Mouse (Mus musculus): ENCODE data around the gene Shroom4.

The Shroom4 gene

DNA sequence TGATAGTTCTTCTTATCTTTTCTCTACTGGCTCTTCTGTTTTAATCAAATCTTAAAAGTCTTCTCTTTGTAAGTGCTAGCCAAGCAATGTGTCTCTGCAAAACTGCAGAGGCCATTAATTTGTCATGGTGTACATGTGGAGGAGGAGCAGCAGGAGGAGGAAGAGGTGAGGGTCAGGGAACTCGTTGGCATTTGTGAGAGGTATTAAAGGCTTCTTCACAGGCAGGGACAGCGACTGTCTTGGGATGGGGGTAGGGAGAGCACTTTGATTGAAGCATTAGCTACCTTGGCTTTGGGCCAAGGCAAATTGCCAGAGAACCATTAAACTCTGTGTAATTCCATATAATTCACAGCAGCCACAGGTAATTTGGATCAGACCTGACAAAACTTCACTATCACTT, 96.7 kb downstream of the Shroom4 start:
- DNase-seq = no peak

DNA sequence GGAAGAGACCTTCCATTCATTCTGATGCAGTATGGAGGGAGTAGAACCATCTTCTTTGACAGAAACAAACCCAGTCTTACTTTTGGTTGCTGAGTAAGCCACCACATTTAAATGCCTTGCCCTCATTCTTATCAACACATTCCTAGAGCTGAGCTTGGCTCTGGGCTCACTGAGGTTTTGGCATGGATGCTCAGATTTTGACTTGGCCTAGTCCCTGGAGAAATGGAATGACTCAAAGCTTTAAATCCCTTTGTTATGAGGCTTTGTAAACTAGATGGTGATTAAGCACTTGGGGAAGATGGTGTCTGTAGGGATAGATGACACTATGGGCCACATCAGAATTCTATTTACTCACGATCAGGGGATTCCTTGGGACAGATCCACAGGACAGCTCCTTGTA, 102.2 kb downstream of the Shroom4 start:
- DNase-seq = no peak

DNA sequence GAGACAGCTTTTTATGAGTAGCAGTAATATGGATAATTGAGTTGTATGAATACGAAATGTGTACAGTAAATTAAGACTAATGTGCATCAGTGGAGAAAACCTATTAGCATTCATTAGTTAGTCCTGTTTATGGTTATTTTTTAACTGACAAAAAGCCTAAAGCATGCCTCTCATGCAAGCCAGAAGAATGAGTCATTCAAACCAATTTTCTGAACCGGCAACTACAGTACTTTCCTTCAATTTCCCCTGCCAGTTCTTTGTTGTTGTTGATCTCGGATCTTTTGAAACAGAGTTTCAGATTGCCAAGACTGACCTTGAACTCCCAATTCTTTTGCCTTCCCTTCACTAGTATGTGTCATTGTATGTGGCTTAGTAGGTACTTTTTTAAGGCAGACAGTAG, 117.6 kb downstream of the Shroom4 start:
- no peak for DNase-seq

DNA sequence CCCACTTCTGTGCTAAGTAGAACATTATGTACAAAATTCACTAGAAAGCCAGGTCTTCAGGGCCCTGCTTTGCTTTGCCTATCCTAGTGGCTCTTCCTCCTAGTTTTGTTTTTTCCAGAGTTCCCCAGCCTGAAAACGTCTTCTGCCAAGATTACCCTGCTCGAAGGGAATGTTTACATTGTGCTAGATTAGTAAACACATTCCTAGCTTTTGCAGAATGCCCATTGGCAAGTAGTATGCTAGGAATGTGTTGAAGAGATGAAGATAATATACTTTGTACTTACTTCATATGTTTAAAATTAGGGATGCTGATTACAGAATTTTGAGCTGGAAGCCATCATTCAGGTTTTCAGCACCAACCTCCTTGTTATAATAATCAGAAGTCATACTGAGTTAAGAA, 118.8 kb downstream of the Shroom4 start:
- no peak for DNase-seq

DNA sequence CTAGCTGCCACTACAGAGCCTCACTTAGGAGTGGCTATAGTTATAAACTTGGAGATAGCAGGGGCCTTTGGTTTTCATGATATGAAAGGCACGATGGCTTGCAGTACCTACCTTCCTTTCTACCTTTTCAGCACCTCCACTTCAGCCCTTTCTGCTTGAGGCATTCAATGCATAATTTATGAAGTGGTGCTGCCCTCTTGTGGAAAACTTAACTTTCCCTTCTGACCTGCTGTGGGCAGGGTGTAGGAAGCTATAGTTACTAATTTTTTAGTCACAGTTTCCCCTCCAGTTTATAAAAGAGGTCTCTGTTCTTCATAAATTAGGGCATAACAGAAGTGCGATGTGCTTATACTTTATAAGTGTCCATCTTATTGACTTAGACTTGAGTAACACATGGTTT, 123.3 kb downstream of the Shroom4 start:
- DNase-seq = no peak

DNA sequence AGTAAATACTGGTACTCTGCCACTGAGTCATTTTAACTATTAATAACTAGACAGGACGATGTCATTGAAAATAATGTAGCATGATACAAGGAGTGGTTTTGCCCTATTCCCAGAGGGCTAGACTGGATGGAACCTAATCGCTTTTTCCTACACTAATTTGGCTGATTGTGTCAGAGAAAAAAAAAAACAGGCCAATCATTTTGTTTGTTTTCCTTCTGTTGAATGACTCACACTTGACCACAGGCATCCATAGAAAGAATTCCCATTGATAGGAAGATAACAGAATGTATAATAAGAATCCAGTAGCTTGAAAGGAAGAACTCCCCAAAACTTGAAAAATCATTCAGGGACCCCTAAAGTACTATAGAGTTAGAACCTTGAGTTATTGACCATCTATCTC, 137.0 kb downstream of the Shroom4 start:
- DNase-seq = no peak

DNA sequence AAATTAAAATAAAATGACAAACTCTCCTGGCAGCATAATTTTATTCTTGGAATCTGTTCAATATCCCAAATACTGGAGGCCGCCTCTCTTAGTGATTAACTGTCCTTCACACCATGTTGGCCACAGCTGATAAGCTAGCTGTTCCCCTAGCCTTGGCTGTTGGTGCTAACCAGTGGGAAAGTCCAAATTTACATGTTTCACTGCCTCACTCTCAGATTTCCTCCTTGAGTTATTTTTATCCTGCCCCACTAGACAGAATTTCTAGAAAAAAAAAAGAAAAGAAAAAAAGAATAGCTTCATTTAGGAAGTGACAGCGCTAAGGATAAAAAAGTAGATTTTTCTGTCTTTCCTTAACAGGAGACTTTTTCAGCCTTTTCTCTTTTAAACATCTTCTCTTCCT, 138.0 kb downstream of the Shroom4 start:
- DNase-seq = no peak

DNA sequence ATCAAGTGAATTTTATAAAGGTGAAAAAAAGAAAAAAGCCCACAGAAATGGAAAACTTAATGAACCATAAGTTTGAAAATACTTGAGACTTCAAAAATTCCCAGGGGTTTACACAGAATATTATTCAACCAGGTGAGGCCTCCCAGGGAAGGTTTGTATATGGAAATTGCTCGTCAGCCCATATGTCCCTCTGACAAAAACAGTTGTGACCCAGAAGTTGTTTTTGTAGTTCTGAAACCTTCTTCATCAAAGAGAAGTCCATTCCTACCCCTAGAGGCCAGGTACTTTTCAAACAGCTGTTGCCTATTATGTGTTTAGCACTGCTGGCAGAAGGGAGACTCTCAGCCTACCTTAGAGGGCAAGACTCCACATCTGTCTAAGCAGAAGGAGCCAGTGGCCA, 165.4 kb downstream of the Shroom4 start:
- no peak for DNase-seq

DNA sequence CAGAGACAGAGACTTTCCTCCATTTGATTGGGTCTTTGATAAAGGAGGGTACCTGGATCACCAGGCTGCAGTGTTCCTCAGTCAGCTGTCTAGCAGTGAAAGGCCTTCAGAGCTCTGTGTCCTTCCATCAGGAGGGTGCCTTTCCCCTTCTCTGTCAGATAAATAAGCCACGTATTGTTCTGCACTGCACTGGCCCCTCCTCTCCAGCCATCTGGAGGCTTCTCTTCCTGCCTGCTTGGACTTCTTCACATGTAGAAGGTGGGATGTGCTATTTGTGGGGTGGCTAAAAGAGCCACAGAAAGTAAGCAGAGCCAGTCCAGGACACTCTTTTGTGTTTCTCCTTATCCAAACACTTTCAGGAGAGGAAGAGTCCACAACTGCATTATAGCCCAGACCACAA, 174.9 kb downstream of the Shroom4 start:
- DNase-seq = no peak

DNA sequence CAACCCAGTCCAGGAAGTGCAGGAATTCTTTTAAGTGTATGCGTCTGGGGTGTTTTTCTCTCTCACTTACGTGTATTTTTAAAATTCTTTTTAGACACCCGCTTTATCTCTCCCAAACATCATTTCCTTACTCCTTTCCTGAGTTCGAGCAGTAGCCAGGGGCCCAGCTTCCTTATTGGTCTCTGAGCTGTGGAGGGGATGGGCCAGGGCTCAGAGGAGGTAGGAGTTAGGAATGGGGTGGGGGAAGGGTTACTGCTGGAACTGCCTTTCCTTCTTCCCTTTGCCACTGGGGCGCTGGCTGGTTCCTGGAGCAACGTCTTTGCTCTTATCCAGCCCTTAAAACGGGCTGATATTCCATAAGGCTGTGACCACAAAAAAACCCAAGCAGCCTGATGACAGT, 177.3 kb downstream of the Shroom4 start:
- no peak for DNase-seq

DNA sequence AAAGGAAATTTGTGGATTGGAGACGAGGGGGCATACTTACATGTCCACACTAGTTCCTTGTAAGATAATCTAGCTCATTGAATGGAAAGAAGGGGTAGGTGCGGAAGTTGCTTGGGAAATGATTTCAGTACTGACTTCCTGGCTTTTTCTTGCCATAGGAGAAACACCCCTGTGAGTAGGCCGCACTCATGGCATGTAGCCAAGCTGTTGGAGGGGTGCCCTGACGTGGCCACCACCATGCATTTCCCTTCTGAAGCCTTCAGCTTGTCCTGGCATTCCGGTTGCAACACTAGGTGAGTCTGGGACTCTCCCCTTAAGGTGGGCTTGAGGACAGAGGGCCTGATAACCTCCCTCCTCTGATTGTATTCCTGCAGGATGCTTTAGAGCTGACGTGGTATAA, 181.0 kb downstream of the Shroom4 start:
- DNase-seq = no peak

DNA sequence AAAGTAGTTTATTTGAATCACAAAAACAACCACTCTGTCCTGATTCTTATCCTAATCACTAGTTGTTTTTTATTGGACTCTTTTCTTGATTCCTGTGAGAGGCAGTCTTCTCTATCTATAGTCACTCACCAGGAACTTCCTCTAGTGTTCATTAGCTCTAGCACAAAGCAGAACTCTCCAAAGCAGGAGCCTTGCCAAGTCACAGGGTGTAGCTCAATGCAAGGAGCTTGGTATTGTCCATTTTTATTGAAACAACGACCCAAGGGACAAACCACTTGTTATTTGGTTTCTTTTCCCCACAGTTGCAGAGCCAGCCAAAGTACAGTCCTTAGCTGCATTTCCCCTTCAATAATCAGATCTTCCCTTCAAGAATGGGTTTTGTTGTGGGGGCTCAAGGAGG, 181.5 kb downstream of the Shroom4 start:
- no peak for DNase-seq

DNA sequence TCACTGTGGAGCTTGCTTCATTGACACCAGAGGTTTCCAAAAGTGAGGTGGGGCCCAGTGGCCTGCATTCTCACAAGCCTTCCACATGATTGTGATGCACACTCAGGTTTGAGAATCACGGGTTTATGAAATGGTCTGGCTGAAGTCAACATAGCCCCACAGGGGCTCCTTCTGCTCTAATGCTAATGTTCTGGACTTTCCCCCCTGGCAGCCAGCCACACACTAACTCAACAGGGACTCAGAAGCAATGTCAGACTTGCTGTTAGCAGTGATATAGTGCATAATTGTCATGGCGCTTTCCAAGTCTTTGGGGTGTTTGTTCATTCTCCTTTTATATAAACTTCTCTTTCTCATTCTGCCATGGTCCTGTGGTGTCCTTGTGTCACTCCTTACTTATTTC, 183.0 kb downstream of the Shroom4 start:
- DNase-seq = no peak

DNA sequence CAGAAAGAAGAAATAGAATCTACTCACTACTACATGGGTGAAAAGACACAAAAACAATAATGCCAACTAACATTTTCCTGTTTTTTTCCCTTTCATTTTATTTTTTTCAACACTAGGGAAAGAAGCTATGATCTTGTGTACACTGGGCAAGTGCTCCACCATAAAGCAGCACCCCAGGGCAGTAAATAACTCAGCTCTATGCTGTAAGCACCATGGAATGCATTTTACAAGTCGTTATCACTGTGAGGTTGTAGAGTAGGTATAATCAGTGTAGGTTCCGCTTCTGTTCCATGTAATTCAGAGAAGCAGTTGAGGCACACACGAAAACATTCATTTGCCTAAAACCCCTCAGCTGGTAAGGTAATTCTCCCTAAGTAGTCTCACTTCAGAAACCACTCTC, 194.5 kb downstream of the Shroom4 start:
- DNase-seq = no peak

DNA sequence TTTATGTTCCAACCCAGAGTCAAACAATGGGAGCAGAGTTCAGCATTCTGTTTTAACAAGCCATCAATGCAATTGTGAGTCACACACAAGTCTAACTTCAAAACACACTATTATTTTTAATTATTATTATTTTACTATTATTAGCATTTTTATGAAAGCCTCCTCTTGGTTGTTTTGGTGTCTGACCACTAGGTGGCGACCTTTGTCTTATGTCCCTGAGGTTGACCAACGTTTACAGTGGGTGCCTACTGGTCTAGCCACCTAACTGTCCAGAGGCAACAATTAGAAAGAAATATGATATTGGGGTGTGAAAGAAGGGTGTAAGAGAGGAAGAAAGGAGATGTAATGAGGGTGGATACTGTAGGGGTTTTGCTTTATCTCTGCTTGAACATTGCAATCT, 254.4 kb downstream of the Shroom4 start:
- DNase-seq = peak in 1 of 2 experiments; percentile 1

DNA sequence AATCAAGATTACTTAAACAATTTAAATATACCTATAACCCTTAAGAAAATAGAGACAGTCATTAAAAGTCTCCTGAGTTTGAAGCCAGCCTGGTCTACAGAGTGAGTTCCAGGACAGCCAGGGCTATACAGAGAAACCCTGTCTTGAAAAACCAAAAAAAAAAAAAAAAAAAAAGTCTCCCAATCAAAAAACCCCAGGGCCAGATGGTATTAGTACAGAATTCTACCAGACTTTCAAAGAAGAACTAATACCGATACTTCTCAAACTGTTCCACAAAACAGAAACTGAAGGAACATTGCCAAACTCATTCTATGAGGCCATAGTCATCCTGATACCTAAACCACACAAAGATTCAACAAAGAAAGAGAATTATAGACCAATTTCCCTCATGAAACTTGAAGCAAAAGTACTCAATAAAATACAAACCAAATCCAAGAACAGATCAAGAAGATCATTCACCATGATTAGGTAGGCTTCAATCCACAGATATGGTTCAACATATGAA, 259.2 kb downstream of the Shroom4 start:
- DNase-seq = no peak
